Mouse (Mus musculus) midbrain, embryonic 11.5 days (tissue): ENCODE data around the gene Srrm4. TPM values are rescaled to one million over a fixed set of nuclear protein-coding genes. Genes with fewer than 3 reads are reported as not detected.
A peak's percentile ranks its signal among the peaks of the same experiment; 100 is the strongest.

Experiments
- ATAC-seq: fragments of 200-750 bp; cut with Nextera tagmentation; 2 replicates; pipeline ENCODE4 v1.8.0; 2017; ENCODE audit warnings: moderate TSS enrichment, moderate library complexity; ENCODE audit not compliant: low FRiP score
- DNase-seq: peaks from one replicate; pipeline ENCODE4 v3.0.0; 2015; ENCODE audit warnings: low spot score; ENCODE audit errors: missing footprints
- H3K27ac ChIP-seq: fragments of 300-500 bp; sonication (generic); 2 replicates; pipeline ENCODE4 v1.5.1; 2014; ENCODE audit warnings: low read depth, low read length
- H3K27me3 ChIP-seq: fragments of 300-500 bp; sonication (generic); 2 replicates; pipeline ENCODE4 v1.6.1; 2014; ENCODE audit warnings: mild to moderate bottlenecking, low read length, moderate library complexity, mixed read lengths; ENCODE audit not compliant: control insufficient read depth, insufficient read depth
- H3K36me3 ChIP-seq: fragments of 300-500 bp; sonication (generic); 2 replicates; pipeline ENCODE4 v1.6.1; 2014; ENCODE audit warnings: mild to moderate bottlenecking, low read length, moderate library complexity, mixed read lengths; ENCODE audit not compliant: control insufficient read depth, insufficient read depth
- H3K4me1 ChIP-seq: fragments of 300-500 bp; sonication (generic); 2 replicates; pipeline ENCODE4 v1.6.1; 2014; ENCODE audit warnings: low read length; ENCODE audit not compliant: control insufficient read depth, insufficient read depth
- H3K4me2 ChIP-seq: fragments of 300-500 bp; sonication (generic); 2 replicates; pipeline ENCODE4 v1.6.1; 2014; ENCODE audit warnings: mild to moderate bottlenecking, moderate library complexity
- H3K4me3 ChIP-seq: fragments of 300-500 bp; sonication (generic); 2 replicates; pipeline ENCODE4 v1.5.1; 2014; ENCODE audit warnings: low read depth, low read length
- H3K9ac ChIP-seq: fragments of 300-500 bp; sonication (generic); 2 replicates; pipeline ENCODE4 v1.6.1; 2014; ENCODE audit warnings: low read length
- H3K9me3 ChIP-seq: fragments of 300-500 bp; sonication (generic); 2 replicates; pipeline ENCODE4 v1.6.1; 2016; ENCODE audit warnings: low read length; ENCODE audit not compliant: control insufficient read depth
- WGBS: fragments of 180-500 bp; shearing (Covaris S2); extraction: QIAGEN DNeasy Blood & Tissue Kit; methylation state at CpG from one replicate; pipeline ENCODE4 v1.1.7; 2014; 5-methylcytosine and 5-hydroxymethylcytosine counted together
- polyA plus RNA-seq: library from polyadenylated mRNA; unstranded; fragments of >200 nt; fragmentation: Nextera tagmentation; extraction: Ambion mirVana; gene quantifications from 2 replicates; pipeline ENCODE4 v1.2.1, GENCODE M21; 2014

Gene Srrm4
- polyA plus RNA-seq, 1 experiment from 2014 or later: 17.3 TPM

DNA sequence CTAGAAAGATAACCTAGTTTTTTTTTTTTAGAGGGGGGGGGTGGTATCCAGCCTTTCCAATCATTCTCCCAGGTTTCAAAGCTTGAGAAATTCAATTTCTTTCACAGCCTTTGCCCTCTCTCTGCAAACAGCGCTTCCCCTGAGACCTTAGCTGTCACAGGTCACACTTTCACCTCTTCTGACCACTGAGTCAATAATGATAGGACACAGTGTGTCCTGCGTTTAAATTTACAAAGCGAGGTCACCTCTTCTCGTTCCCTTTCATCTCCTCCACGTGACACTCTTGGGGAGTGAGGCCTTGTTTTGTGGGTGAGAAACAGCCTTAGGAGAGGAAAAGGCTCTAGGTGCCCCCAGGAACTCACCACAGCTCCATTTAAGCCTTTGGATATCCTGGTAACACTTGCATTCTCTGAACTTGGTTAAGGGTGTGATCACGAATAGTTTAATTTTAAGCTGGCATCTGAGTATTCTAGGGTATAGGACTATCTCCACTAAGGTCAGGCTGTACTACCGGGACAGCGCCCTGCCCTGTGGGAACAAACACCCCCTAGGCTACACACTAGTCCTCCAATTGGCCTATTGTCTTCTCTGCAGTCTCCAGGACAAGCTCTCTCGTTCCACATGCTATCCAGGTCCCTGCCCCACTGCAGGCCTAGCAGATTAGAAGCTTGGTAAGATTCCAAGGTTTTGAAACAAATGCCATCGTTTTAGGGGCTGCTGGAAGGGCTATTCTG, 145.8 kb downstream of the Srrm4 start:
- H3K4me2 ChIP-seq: no peak overlapping the region
- 65% methylated on average over 10 of the region's 10 CpGs for WGBS

GRCm38 (mm10) chr5:116444517-116444916, 147.1 kb downstream of the Srrm4 start:
- no peaks in the 10 kb centered on the region for H3K9me3 ChIP-seq
- no peak for DNase-seq

More for the DNA sequence above, 145.8 kb downstream of the Srrm4 start:
- DNase-seq (peak; percentile 89), ATAC-seq (no peak)
- no peaks in the 10 kb centered on the region for H3K27me3 ChIP-seq
- no peak overlapping the region for H3K27ac ChIP-seq
- no peaks in the 10 kb centered on the region for H3K9me3 ChIP-seq
- H3K4me1 ChIP-seq: no peaks in the 10 kb centered on the region
- H3K9ac ChIP-seq: no peak overlapping the region
- no peak overlapping the region for H3K4me3 ChIP-seq
- no peaks in the 10 kb centered on the region for H3K36me3 ChIP-seq

GRCm38 (mm10) chr5:116443459-116443940, 148.1 kb downstream of the Srrm4 start:
- Histone ChIP-seq H3K27ac (no peak overlapping the region), H3K9me3 (no peaks in the 10 kb centered on the region), H3K27me3 (no peaks in the 10 kb centered on the region), H3K4me3 (no peak overlapping the region), H3K4me1 (no peaks in the 10 kb centered on the region), H3K36me3 (no peaks in the 10 kb centered on the region), H3K9ac (no peak overlapping the region), H3K4me2 (no peak overlapping the region)
- no peak for DNase-seq
- no peak for ATAC-seq
- 85% methylated on average over 8 of the region's 8 CpGs for WGBS

More at GRCm38 (mm10) chr5:116444517-116444916, 147.1 kb downstream of the Srrm4 start:
- no peak for ATAC-seq
- Histone ChIP-seq H3K36me3 (no peaks in the 10 kb centered on the region), H3K4me1 (no peaks in the 10 kb centered on the region), H3K9ac (no peak overlapping the region), H3K27me3 (no peaks in the 10 kb centered on the region), H3K27ac (no peak overlapping the region), H3K4me3 (no peak overlapping the region), H3K4me2 (no peak overlapping the region)
- 62% methylated on average over 27 of the region's 27 CpGs for WGBS

- Histone ChIP-seq H3K9me3 (no peaks in the 10 kb centered on the region), H3K4me1 (peaks cover 2% of the 10 kb centered on the region; the same call in 1 of the 2 replicates), H3K27ac (no peak overlapping the region), H3K36me3 (no peaks in the 10 kb centered on the region), H3K9ac (no peak overlapping the region), H3K4me3 (no peak overlapping the region), H3K27me3 (no peaks in the 10 kb centered on the region), H3K4me2 (no peak overlapping the region)
- 77% methylated on average over 7 of the region's 7 CpGs for WGBS
- DNase-seq (no peak), ATAC-seq (no peak)
Measured at GRCm38 (mm10) chr5:116442697-116443458, 148.7 kb downstream of the Srrm4 start.

- no peaks in the 10 kb centered on the region for H3K27me3 ChIP-seq
- ATAC-seq: no peak
Measured at GRCm38 (mm10) chr5:116440251-116440650, 151.4 kb downstream of the Srrm4 start.

DNA sequence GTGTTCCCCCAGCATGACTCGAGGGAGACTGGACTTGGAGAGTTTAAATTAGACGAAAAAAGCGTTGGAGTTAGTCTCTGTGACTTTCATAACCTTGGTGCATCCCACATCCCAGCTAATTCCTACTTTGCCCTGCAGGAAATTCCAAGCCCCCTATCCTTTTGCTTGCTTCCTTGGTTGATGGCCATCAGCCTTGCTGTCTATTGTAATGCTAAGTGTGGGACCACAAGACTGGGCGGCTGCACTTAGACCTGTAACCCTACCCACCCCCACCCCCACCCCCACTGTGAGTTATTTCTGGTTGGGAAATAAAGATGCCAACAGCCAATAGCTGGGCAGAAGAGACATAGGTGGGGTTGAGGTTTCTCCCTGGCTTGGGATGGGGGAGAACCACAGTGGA, 153.3 kb downstream of the Srrm4 start:
- no peak for ATAC-seq
- 40% methylated on average over 4 of the region's 4 CpGs for WGBS

More at GRCm38 (mm10) chr5:116440251-116440650, 151.4 kb downstream of the Srrm4 start:
- no peak for DNase-seq
- Histone ChIP-seq H3K4me1 (peaks cover 2% of the 10 kb centered on the region; the same call in 1 of the 2 replicates), H3K36me3 (no peaks in the 10 kb centered on the region), H3K9me3 (no peaks in the 10 kb centered on the region), H3K4me3 (no peak overlapping the region), H3K9ac (no peak overlapping the region), H3K27ac (no peak overlapping the region), H3K4me2 (no peak overlapping the region)
- 75% methylated on average over 4 of the region's 4 CpGs for WGBS

GRCm38 (mm10) chr5:116436117-116436516, 155.5 kb downstream of the Srrm4 start:
- H3K4me1 ChIP-seq: peaks cover 2% of the 10 kb centered on the region; the same call in 1 of the 2 replicates
- DNase-seq (no peak), ATAC-seq (no peak; the same call in 1 of the 2 replicates)
- H3K4me3 ChIP-seq: no peak overlapping the region
- H3K4me2 ChIP-seq: no peak overlapping the region
- no peak overlapping the region for H3K9ac ChIP-seq
- no peaks in the 10 kb centered on the region for H3K9me3 ChIP-seq
- no peaks in the 10 kb centered on the region for H3K36me3 ChIP-seq
- H3K27me3 ChIP-seq: no peaks in the 10 kb centered on the region
- H3K27ac ChIP-seq: no peak overlapping the region

More for the DNA sequence above, 153.3 kb downstream of the Srrm4 start:
- H3K4me3 ChIP-seq: no peak overlapping the region
- H3K9me3 ChIP-seq: no peaks in the 10 kb centered on the region
- H3K9ac ChIP-seq: no peak overlapping the region
- no peak overlapping the region for H3K4me2 ChIP-seq
- no peaks in the 10 kb centered on the region for H3K27me3 ChIP-seq
- no peaks in the 10 kb centered on the region for H3K36me3 ChIP-seq
- H3K4me1 ChIP-seq: peaks cover 2% of the 10 kb centered on the region; the same call in 1 of the 2 replicates
- no peak overlapping the region for H3K27ac ChIP-seq
- DNase-seq: no peak

GRCm38 (mm10) chr5:116434976-116435850, 156.4 kb downstream of the Srrm4 start:
- no peak overlapping the region for H3K4me3 ChIP-seq
- no peaks in the 10 kb centered on the region for H3K36me3 ChIP-seq
- H3K4me2 ChIP-seq: no peak overlapping the region
- H3K27me3 ChIP-seq: no peaks in the 10 kb centered on the region
- no peak overlapping the region for H3K9ac ChIP-seq
- 71% methylated on average over 13 of the region's 13 CpGs for WGBS
- peaks cover 2% of the 10 kb centered on the region; the same call in 1 of the 2 replicates for H3K4me1 ChIP-seq
- H3K27ac ChIP-seq: no peak overlapping the region
- no peaks in the 10 kb centered on the region for H3K9me3 ChIP-seq
- no peak for DNase-seq
- no peak for ATAC-seq
